Mouse (Mus musculus): ENCODE data around the gene Fbrsl1.

Fbrsl1 gene

GRCm38 (mm10) chr5:110415806-110416700 is 32.2 kb downstream of the Fbrsl1 start:
- in situ Hi-C loops (cut with MboI; ENCODE audit: low sequenced_read_pairs), result no loop called here

GRCm38 (mm10) chr5:110415022-110415421 is 33.3 kb downstream of the Fbrsl1 start:
- in situ Hi-C loops (cut with MboI; ENCODE audit: low sequenced_read_pairs), result no loop called here

- in situ Hi-C loops (cut with MboI; ENCODE audit: low sequenced_read_pairs), result no loop called here
These were observed 35.3 kb downstream of the Fbrsl1 start for GRCm38 (mm10) chr5:110413018-110413417.

- in situ Hi-C loops (cut with MboI; ENCODE audit: low sequenced_read_pairs), result no loop called here
These were observed 37.9 kb downstream of the Fbrsl1 start for GRCm38 (mm10) chr5:110410386-110410785.

- in situ Hi-C loops (cut with MboI; ENCODE audit: low sequenced_read_pairs), result no loop called here
These were observed 39.3 kb downstream of the Fbrsl1 start for GRCm38 (mm10) chr5:110408967-110409366.

- in situ Hi-C loops (cut with MboI; ENCODE audit: low sequenced_read_pairs), result no loop called here
These were observed 42.1 kb downstream of the Fbrsl1 start for GRCm38 (mm10) chr5:110406065-110406714.

GRCm38 (mm10) chr5:110403931-110404330 is 44.4 kb downstream of the Fbrsl1 start:
- in situ Hi-C loops (cut with MboI; ENCODE audit: low sequenced_read_pairs), result no loop called here

GRCm38 (mm10) chr5:110402557-110402956 is 45.7 kb downstream of the Fbrsl1 start:
- in situ Hi-C loops (cut with MboI; ENCODE audit: low sequenced_read_pairs), result no loop called here

GRCm38 (mm10) chr5:110401101-110401500 is 47.2 kb downstream of the Fbrsl1 start:
- in situ Hi-C loops (cut with MboI; ENCODE audit: low sequenced_read_pairs), result no loop called here

- in situ Hi-C loops (cut with MboI; ENCODE audit: low sequenced_read_pairs), result no loop called here
These were observed 53.2 kb downstream of the Fbrsl1 start for GRCm38 (mm10) chr5:110395006-110395661.

GRCm38 (mm10) chr5:110392727-110393126 is 55.6 kb downstream of the Fbrsl1 start:
- in situ Hi-C loops (cut with MboI; ENCODE audit: low sequenced_read_pairs), result no loop called here

- in situ Hi-C loops (cut with MboI; ENCODE audit: low sequenced_read_pairs), result no loop called here
These were observed 57.7 kb downstream of the Fbrsl1 start for GRCm38 (mm10) chr5:110390631-110391030.

- in situ Hi-C loops (cut with MboI; ENCODE audit: low sequenced_read_pairs), result no loop called here
These were observed 61.0 kb downstream of the Fbrsl1 start for GRCm38 (mm10) chr5:110387332-110387731.

GRCm38 (mm10) chr5:110386371-110387330 is 61.7 kb downstream of the Fbrsl1 start:
- in situ Hi-C loops (cut with MboI; ENCODE audit: low sequenced_read_pairs), result no loop called here

GRCm38 (mm10) chr5:110385263-110385662 is 63.0 kb downstream of the Fbrsl1 start:
- in situ Hi-C loops (cut with MboI; ENCODE audit: low sequenced_read_pairs), result no loop called here

- in situ Hi-C loops (cut with MboI; ENCODE audit: low sequenced_read_pairs), result no loop called here
These were observed 63.8 kb downstream of the Fbrsl1 start for GRCm38 (mm10) chr5:110384491-110384890.

- in situ Hi-C loops (cut with MboI; ENCODE audit: low sequenced_read_pairs), result loop anchor here (10.0 kb wide), 1 partner anchor 45 kb away; no protein-coding TSS in a partner anchor
These were observed 68.5 kb downstream of the Fbrsl1 start for GRCm38 (mm10) chr5:110379823-110380222.

GRCm38 (mm10) chr5:110379086-110379485 is 69.2 kb downstream of the Fbrsl1 start:
- in situ Hi-C loops (cut with MboI; ENCODE audit: low sequenced_read_pairs), result loop anchor here (10.0 kb wide), 1 partner anchor 46 kb away; no protein-coding TSS in a partner anchor

- in situ Hi-C loops (cut with MboI; ENCODE audit: low sequenced_read_pairs), result loop anchor here (10.0 kb wide), 1 partner anchor 47 kb away; no protein-coding TSS in a partner anchor
These were observed 70.1 kb downstream of the Fbrsl1 start for GRCm38 (mm10) chr5:110378181-110378583.

GRCm38 (mm10) chr5:110376802-110377433 is 71.4 kb downstream of the Fbrsl1 start:
- in situ Hi-C loops (cut with MboI; ENCODE audit: low sequenced_read_pairs), result loop anchor here (10.0 kb wide), 1 partner anchor 48 kb away; no protein-coding TSS in a partner anchor

Measured in CH12F3 (cell line).